Mouse (Mus musculus): ENCODE measurements around the gene Wdr35. TPM values are rescaled to one million over a fixed set of nuclear protein-coding genes. Genes with fewer than 3 reads are reported as not detected.
"Not testable (repeated sequence)": the region's sequence is repeated elsewhere in the genome, so short reads cannot be mapped to it uniquely, and the experiment has no call there.

The Wdr35 gene
- polyA plus RNA-seq, 1 experiment from 2014 or later = 25.3 TPM

DNA sequence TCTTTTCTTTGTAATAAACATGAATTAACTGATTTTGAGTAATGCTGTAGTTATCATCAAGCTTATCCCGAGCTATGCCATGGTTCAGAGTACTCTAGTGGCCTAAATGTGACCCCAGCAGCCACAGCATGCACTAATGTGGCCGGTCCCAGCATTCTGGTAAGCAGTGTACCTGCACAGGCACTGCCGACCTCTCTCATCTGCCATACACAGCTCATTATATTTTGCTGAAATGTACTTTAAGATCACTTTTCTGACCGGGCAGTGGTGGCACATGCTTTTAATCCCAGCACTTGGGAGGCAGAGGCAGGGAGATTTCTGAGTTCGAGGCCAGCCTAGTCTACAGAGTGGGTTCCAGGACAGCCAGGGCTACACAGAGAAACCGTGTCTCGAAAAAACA, 55.1 kb downstream of the Wdr35 start:
- not testable (repeated sequence) for H3K9me3 ChIP-seq (replicated peaks; ENCODE audit: control insufficient read depth, low read length); H3K27ac ChIP-seq (replicated peaks; ENCODE audit: low read depth, low read length); H3K9ac ChIP-seq (replicated peaks; ENCODE audit: low read length); H3K4me3 ChIP-seq (ENCODE audit: low read depth, low read length); H3K4me1 ChIP-seq (ENCODE audit: control insufficient read depth, insufficient read depth, low read length); H3K4me2 ChIP-seq (ENCODE audit: low read depth, low read length); DNase-seq (ENCODE audit: low spot score); ATAC-seq (replicated peaks; ENCODE audit: insufficient number of reproducible peaks, low FRiP score, low TSS enrichment, low read depth); H3K27me3 ChIP-seq (ENCODE audit: control insufficient read depth, insufficient read depth, low read length); H3K36me3 ChIP-seq (replicated peaks; ENCODE audit: control insufficient read depth, insufficient read depth, low read depth, low read length)
- 93% methylated on average over 7 of the region's 7 CpGs for WGBS

DNA sequence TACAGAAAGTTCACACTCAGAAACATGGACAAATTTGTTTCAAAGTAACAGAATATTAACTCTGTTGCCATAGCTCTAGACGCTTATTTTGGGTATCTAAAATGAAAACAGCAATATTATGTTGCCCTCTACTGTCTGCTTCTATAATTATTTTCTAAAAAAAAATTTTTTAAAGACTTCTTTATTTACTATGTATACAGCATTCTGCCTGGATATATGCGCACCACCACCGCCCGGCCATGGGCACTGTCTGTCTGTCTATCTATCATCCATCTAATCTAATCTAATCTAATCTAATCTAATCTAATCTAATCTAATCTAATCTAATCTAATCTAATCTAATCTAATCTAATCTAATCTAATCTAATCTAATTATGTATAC, 55.8 kb downstream of the Wdr35 start:
- WGBS = 62% methylated on average over 4 of the region's 4 CpGs
- Histone ChIP-seq H3K4me2 (ENCODE audit: low read depth, low read length) (no peak overlapping the region), H3K36me3 (replicated peaks; ENCODE audit: control insufficient read depth, insufficient read depth, low read depth, low read length) (no peaks in the 10 kb centered on the region), H3K9me3 (replicated peaks; ENCODE audit: control insufficient read depth, low read length) (no peaks in the 10 kb centered on the region), H3K27ac (replicated peaks; ENCODE audit: low read depth, low read length) (no peak overlapping the region), H3K4me3 (ENCODE audit: low read depth, low read length) (peak overlapping the region; percentile 71), H3K4me1 (ENCODE audit: control insufficient read depth, insufficient read depth, low read length) (no peaks in the 10 kb centered on the region), H3K9ac (replicated peaks; ENCODE audit: low read length) (peak overlapping the region; percentile 95; the same call in 1 of the 2 replicates), H3K27me3 (ENCODE audit: control insufficient read depth, insufficient read depth, low read length) (no peaks in the 10 kb centered on the region)
- DNase-seq (ENCODE audit: low spot score) = peak; percentile 39
- peak; percentile 76; the same call in 1 of the 2 replicates for ATAC-seq (replicated peaks; ENCODE audit: insufficient number of reproducible peaks, low FRiP score, low TSS enrichment, low read depth)

DNA sequence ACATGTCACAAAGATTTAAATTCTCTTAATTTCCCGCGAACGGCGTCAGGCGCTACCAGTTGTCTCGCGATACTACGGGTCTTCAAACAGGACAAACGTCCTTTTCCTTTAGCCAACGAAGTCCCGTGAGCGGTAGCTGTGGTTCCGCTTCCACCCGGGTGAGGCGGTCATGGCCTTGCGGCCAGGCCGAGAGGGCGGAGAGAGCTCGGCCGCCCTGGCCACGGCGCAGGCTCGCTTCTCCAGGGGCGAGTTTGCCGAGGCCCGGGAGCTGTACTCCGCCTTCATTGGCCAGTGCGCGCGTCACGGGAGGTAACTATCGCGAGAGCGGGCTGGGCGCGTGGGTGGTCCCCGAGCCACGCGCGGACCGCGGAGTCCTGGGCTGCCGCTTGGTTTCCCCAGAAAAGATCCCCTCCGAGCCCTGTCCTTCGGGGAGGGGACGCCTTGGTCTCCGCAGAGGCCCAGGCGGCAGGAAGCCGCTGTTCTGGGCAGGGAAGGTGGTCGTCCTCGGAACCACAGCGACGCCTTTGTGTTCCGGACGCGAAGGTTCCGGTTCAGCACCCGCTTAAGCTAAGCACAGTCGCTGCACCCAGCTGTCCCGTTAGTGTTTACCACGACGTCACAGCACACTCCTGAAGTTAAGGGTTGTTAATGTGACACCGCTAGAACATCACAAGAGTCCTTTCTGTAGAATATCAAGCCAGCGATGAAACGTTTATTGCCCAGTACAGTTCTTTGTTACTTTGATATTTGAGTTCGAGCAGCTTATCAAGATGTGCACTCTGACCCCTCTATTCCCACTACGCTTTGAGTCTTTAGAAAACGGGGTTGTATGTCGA, 56.4 kb downstream of the Wdr35 start, which contains the start of gene Ttc32:
Gene Ttc32, plus strand, starts transcription at position 110 of the 836 bp plus-strand sequence.
- no peaks in the 10 kb centered on the region for H3K27me3 ChIP-seq (ENCODE audit: control insufficient read depth, insufficient read depth, low read length)
- H3K9ac ChIP-seq (replicated peaks; ENCODE audit: low read length) = peak within 1 kb of the TSS; percentile 95
- WGBS = under 1% methylated on average over 69 of the region's 69 CpGs
- DNase-seq (ENCODE audit: low spot score) (peak; percentile 92), ATAC-seq (replicated peaks; ENCODE audit: insufficient number of reproducible peaks, low FRiP score, low TSS enrichment, low read depth) (peak; percentile 93)
- H3K9me3 ChIP-seq (replicated peaks; ENCODE audit: control insufficient read depth, low read length) = no peaks in the 10 kb centered on the region
- no peaks in the 10 kb centered on the region for H3K4me1 ChIP-seq (ENCODE audit: control insufficient read depth, insufficient read depth, low read length)
- peak within 1 kb of the TSS; percentile 95 for H3K27ac ChIP-seq (replicated peaks; ENCODE audit: low read depth, low read length)
- no peaks in the 10 kb centered on the region for H3K36me3 ChIP-seq (replicated peaks; ENCODE audit: control insufficient read depth, insufficient read depth, low read depth, low read length)
- H3K4me2 ChIP-seq (ENCODE audit: low read depth, low read length) = peak within 1 kb of the TSS; percentile 64
- peak within 1 kb of the TSS; percentile 71 for H3K4me3 ChIP-seq (ENCODE audit: low read depth, low read length)

DNA sequence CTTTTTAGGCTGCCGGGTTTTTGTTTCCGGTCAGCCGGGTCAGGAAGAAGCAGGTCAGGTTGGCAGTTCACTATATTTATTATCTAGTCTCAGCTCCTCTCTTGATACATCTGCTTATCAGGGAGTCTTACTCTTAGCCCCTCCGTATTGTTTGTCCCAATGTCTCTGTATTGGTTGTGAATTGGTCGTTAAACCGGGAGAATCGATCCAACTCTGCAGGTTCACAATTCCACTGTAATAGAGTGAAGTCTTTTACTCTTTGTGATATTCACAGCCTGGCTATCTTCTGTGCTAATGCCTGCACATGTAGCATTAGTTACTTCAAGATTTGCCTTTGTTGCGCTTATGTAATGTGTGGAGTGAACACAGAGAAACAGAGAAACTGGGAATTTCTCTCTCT, 57.5 kb downstream of the Wdr35 start:
- peak overlapping the region; percentile 95 for H3K9ac ChIP-seq (replicated peaks; ENCODE audit: low read length)

DNA sequence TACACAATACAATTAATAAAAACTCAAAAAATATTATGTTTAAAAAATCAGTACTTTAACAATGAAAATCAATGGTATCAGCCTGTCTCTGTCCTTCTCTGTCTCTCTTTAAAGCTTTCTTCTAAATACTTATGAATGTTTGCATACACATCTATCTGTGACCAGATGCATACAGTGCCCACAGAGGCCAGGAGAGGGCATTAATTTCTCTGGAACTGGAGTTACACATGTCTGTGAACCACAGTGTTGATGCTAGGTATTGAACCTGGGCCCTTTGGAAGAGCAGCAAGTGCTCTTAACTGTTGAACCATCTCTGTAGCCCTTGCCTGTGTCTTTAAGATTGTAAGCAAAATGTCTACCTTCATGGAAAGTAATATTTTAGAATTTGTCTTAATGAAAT, 59.4 kb downstream of the Wdr35 start:
- H3K36me3 ChIP-seq (replicated peaks; ENCODE audit: control insufficient read depth, insufficient read depth, low read depth, low read length) = no peaks in the 10 kb centered on the region
- no peaks in the 10 kb centered on the region for H3K27me3 ChIP-seq (ENCODE audit: control insufficient read depth, insufficient read depth, low read length)
- ATAC-seq (replicated peaks; ENCODE audit: insufficient number of reproducible peaks, low FRiP score, low TSS enrichment, low read depth) = no peak
- no peaks in the 10 kb centered on the region for H3K9me3 ChIP-seq (replicated peaks; ENCODE audit: control insufficient read depth, low read length)
- no peak overlapping the region for H3K9ac ChIP-seq (replicated peaks; ENCODE audit: low read length)
- H3K4me2 ChIP-seq (ENCODE audit: low read depth, low read length) = no peak overlapping the region
- no peak for DNase-seq (ENCODE audit: low spot score)
- no peaks in the 10 kb centered on the region for H3K4me1 ChIP-seq (ENCODE audit: control insufficient read depth, insufficient read depth, low read length)
- H3K27ac ChIP-seq (replicated peaks; ENCODE audit: low read depth, low read length) = no peak overlapping the region
- H3K4me3 ChIP-seq (ENCODE audit: low read depth, low read length) = no peak overlapping the region

More for the DNA sequence above, 57.5 kb downstream of the Wdr35 start:
- DNase-seq (ENCODE audit: low spot score) (no peak), ATAC-seq (replicated peaks; ENCODE audit: insufficient number of reproducible peaks, low FRiP score, low TSS enrichment, low read depth) (no peak)
- H3K36me3 ChIP-seq (replicated peaks; ENCODE audit: control insufficient read depth, insufficient read depth, low read depth, low read length) = no peaks in the 10 kb centered on the region
- H3K27me3 ChIP-seq (ENCODE audit: control insufficient read depth, insufficient read depth, low read length) = no peaks in the 10 kb centered on the region
- no peak overlapping the region for H3K27ac ChIP-seq (replicated peaks; ENCODE audit: low read depth, low read length)
- WGBS = 79% methylated on average over 8 of the region's 8 CpGs
- H3K4me2 ChIP-seq (ENCODE audit: low read depth, low read length) = peak overlapping the region; percentile 64
- H3K9me3 ChIP-seq (replicated peaks; ENCODE audit: control insufficient read depth, low read length) = no peaks in the 10 kb centered on the region
- H3K4me3 ChIP-seq (ENCODE audit: low read depth, low read length) = peak overlapping the region; percentile 71; the same call in 1 of the 2 replicates
- no peaks in the 10 kb centered on the region for H3K4me1 ChIP-seq (ENCODE audit: control insufficient read depth, insufficient read depth, low read length)

DNA sequence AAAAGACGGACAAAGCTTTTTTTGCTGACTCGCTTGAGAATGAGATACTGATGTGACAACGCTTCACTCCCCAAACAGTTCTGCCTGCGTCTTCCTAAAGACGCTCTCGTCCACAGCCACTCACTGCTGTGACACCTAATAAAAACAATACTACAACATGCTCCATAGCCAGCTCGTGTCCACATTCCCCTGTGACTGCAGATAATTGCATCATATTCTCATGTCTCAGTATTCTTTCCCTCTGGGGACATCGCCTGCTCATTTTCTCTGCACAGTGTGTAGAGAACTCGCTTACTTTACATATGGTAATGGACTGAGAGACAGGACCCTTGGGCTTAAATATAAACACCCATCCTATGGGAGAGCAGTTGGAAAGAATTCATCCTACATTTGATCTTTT, 62.7 kb downstream of the Wdr35 start:
- H3K4me1 ChIP-seq (ENCODE audit: control insufficient read depth, insufficient read depth, low read length) = no peaks in the 10 kb centered on the region
- no peak overlapping the region for H3K27ac ChIP-seq (replicated peaks; ENCODE audit: low read depth, low read length)
- H3K36me3 ChIP-seq (replicated peaks; ENCODE audit: control insufficient read depth, insufficient read depth, low read depth, low read length) = no peaks in the 10 kb centered on the region
- DNase-seq (ENCODE audit: low spot score) = no peak
- ATAC-seq (replicated peaks; ENCODE audit: insufficient number of reproducible peaks, low FRiP score, low TSS enrichment, low read depth) = no peak
- no peak overlapping the region for H3K4me2 ChIP-seq (ENCODE audit: low read depth, low read length)
- WGBS = 82% methylated on average over 9 of the region's 9 CpGs
- H3K27me3 ChIP-seq (ENCODE audit: control insufficient read depth, insufficient read depth, low read length) = no peaks in the 10 kb centered on the region
- H3K9me3 ChIP-seq (replicated peaks; ENCODE audit: control insufficient read depth, low read length) = no peaks in the 10 kb centered on the region
- no peak overlapping the region for H3K4me3 ChIP-seq (ENCODE audit: low read depth, low read length)
- no peak overlapping the region for H3K9ac ChIP-seq (replicated peaks; ENCODE audit: low read length)

DNA sequence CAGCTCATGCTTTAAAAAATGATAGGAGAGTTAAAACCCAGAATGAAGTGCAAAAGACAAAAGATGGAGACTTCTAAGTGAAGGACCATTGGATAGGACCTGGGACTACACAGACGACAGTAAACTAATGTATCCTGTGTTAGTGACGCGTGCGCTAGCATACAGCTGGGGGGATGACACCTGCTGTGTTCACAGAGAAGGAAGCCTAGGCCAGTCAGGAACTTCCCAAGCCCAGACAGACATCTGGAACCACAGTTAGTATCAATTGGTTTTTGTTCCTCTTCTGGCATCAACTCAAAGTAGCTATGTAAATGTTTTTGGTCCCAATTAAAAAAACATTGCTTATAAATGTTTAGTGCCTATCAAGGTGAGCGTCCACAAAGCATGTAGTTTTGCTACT, 66.5 kb downstream of the Wdr35 start:
- Histone ChIP-seq H3K4me1 (ENCODE audit: control insufficient read depth, insufficient read depth, low read length) (no peaks in the 10 kb centered on the region), H3K36me3 (replicated peaks; ENCODE audit: control insufficient read depth, insufficient read depth, low read depth, low read length) (no peaks in the 10 kb centered on the region), H3K4me3 (ENCODE audit: low read depth, low read length) (no peak overlapping the region), H3K27me3 (ENCODE audit: control insufficient read depth, insufficient read depth, low read length) (no peaks in the 10 kb centered on the region), H3K9ac (replicated peaks; ENCODE audit: low read length) (no peak overlapping the region), H3K27ac (replicated peaks; ENCODE audit: low read depth, low read length) (no peak overlapping the region), H3K4me2 (ENCODE audit: low read depth, low read length) (no peak overlapping the region), H3K9me3 (replicated peaks; ENCODE audit: control insufficient read depth, low read length) (no peaks in the 10 kb centered on the region)
- ATAC-seq (replicated peaks; ENCODE audit: insufficient number of reproducible peaks, low FRiP score, low TSS enrichment, low read depth) (no peak), DNase-seq (ENCODE audit: low spot score) (no peak)
- WGBS = 84% methylated on average over 5 of the region's 5 CpGs

DNA sequence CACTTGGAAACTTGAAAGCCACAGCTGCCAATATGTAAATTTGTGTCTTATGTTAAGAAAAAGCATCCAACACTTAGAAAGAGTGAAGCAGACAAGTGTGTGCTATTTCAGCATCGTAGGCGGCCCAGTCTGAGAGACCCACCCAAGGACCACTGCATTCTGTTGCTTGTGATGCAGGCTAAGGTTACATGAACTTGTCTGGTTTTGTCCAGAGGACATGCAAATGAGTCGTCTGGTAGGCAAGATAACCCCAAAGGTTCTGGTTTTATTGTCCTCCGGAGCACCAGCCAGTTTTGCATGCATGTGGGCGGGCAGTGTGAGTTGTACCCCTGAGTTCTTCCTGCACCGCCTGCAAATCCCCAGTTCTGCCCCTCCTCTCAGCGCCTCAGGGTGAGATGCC, 67.0 kb downstream of the Wdr35 start:
- ATAC-seq (replicated peaks; ENCODE audit: insufficient number of reproducible peaks, low FRiP score, low TSS enrichment, low read depth) (no peak), DNase-seq (ENCODE audit: low spot score) (no peak)
- Histone ChIP-seq H3K4me3 (ENCODE audit: low read depth, low read length) (no peak overlapping the region), H3K27ac (replicated peaks; ENCODE audit: low read depth, low read length) (no peak overlapping the region), H3K9ac (replicated peaks; ENCODE audit: low read length) (no peak overlapping the region), H3K27me3 (ENCODE audit: control insufficient read depth, insufficient read depth, low read length) (no peaks in the 10 kb centered on the region), H3K36me3 (replicated peaks; ENCODE audit: control insufficient read depth, insufficient read depth, low read depth, low read length) (no peaks in the 10 kb centered on the region), H3K4me2 (ENCODE audit: low read depth, low read length) (no peak overlapping the region), H3K9me3 (replicated peaks; ENCODE audit: control insufficient read depth, low read length) (no peaks in the 10 kb centered on the region), H3K4me1 (ENCODE audit: control insufficient read depth, insufficient read depth, low read length) (no peaks in the 10 kb centered on the region)
- 70% methylated on average over 7 of the region's 7 CpGs for WGBS

Data from embryonic facial prominence, embryonic 11.5 days (tissue).